Mouse (Mus musculus): ENCODE results near the gene Mylk. TPM values are rescaled to one million over a fixed set of nuclear protein-coding genes. Genes with fewer than 3 reads are reported as not detected.

Gene Mylk
- polyA plus RNA-seq, 1 experiment from 2014 or later, result 334 TPM

DNA sequence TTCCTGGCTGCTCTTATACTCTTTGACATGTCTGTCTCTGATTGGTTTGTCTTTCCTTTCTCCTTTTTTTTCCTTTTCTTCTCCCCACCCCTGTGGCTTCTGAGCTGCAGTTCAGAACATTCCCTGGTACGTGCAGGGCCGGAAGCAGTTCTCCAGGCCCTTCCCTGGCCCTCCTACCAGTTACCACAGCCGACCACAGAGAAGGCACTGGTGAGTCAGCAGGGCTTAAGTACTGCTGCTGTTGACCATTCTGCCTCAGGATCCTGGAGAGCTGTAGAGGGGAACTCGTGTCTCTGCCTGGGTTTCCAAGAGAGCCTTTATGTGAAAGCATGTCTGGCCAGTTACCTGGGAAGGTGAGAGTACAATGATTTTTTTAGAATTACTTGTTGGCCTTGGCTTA is 39.7 kb downstream of the Mylk start:
- no peak overlapping the region for H3K9ac ChIP-seq (ENCODE audit: low read length)
- H3K27ac ChIP-seq (ENCODE audit: low read depth), result no peak overlapping the region
- no peak for ATAC-seq (replicated peaks; ENCODE audit: low FRiP score, low TSS enrichment, low read depth)
- 65% methylated on average over 4 of the region's 4 CpGs for WGBS
- DNase-seq (ENCODE audit: low spot score), result no peak
- no peak overlapping the region for H3K4me2 ChIP-seq (ENCODE audit: low read length)
- H3K4me1 ChIP-seq (replicated peaks; ENCODE audit: control insufficient read depth, insufficient read depth, low read length), result no peaks in the 10 kb centered on the region
- no peaks in the 10 kb centered on the region for H3K36me3 ChIP-seq (ENCODE audit: control insufficient read depth, insufficient read depth, low read length)
- no peak overlapping the region for H3K4me3 ChIP-seq (ENCODE audit: low read depth, low read length)
- H3K9me3 ChIP-seq (ENCODE audit: control insufficient read depth, low read length), result no peaks in the 10 kb centered on the region
- H3K27me3 ChIP-seq (replicated peaks; ENCODE audit: control insufficient read depth, insufficient read depth, low read length), result no peaks in the 10 kb centered on the region

DNA sequence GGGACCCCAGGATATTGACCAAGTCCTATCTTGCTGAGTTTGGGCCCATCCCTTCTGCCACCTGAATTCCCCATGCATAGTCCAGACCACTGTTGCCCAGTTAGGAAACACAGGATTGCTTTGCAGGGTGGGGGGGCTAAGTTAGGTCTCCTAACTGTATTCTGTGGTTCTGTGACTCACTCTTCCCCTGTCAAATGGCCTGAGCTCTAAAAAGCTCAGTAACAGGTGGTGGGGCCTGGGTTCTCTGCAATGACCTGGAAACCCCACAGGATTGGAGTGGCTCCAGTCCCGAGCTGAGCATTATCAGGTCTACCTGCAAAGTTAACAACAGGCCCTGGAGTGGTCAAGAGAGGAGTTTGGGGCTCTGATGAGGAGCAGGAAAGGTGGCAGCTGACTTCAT is 47.5 kb downstream of the Mylk start:
- ATAC-seq (replicated peaks; ENCODE audit: low FRiP score, low TSS enrichment, low read depth), result no peak
- H3K4me1 ChIP-seq (replicated peaks; ENCODE audit: control insufficient read depth, insufficient read depth, low read length), result no peaks in the 10 kb centered on the region
- H3K36me3 ChIP-seq (ENCODE audit: control insufficient read depth, insufficient read depth, low read length), result no peaks in the 10 kb centered on the region
- 52% methylated on average over 1 of the region's 1 CpGs for WGBS
- DNase-seq (ENCODE audit: low spot score), result no peak
- no peaks in the 10 kb centered on the region for H3K27me3 ChIP-seq (replicated peaks; ENCODE audit: control insufficient read depth, insufficient read depth, low read length)
- no peak overlapping the region for H3K9ac ChIP-seq (ENCODE audit: low read length)
- H3K9me3 ChIP-seq (ENCODE audit: control insufficient read depth, low read length), result no peaks in the 10 kb centered on the region
- H3K4me2 ChIP-seq (ENCODE audit: low read length), result no peak overlapping the region
- H3K4me3 ChIP-seq (ENCODE audit: low read depth, low read length), result no peak overlapping the region
- H3K27ac ChIP-seq (ENCODE audit: low read depth), result no peak overlapping the region

DNA sequence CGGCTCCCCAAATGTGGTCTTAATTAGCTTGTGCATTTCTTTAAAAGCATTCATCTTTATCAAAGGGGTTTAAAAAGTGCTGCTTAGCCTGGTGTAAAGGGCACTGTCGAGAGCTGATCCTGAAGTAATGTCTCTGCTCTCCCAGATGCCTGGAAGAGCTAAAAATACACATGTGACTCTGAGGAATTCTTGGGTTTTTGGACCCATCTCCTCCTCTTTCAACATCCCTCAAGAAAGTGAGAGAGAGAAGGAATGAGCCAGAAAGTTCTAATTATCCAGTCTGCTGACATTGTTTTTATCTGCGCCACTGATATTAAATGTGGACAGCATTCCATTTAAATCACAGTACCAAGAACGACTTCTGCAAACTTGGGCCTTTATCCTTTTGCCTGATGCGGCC is 48.0 kb downstream of the Mylk start:
- no peak for ATAC-seq (replicated peaks; ENCODE audit: low FRiP score, low TSS enrichment, low read depth)
- 71% methylated on average over 5 of the region's 5 CpGs for WGBS
- no peaks in the 10 kb centered on the region for H3K9me3 ChIP-seq (ENCODE audit: control insufficient read depth, low read length)
- H3K27me3 ChIP-seq (replicated peaks; ENCODE audit: control insufficient read depth, insufficient read depth, low read length), result no peaks in the 10 kb centered on the region
- H3K4me1 ChIP-seq (replicated peaks; ENCODE audit: control insufficient read depth, insufficient read depth, low read length), result no peaks in the 10 kb centered on the region
- H3K9ac ChIP-seq (ENCODE audit: low read length), result no peak overlapping the region
- no peak overlapping the region for H3K27ac ChIP-seq (ENCODE audit: low read depth)
- H3K4me3 ChIP-seq (ENCODE audit: low read depth, low read length), result no peak overlapping the region
- DNase-seq (ENCODE audit: low spot score), result no peak
- no peak overlapping the region for H3K4me2 ChIP-seq (ENCODE audit: low read length)
- no peaks in the 10 kb centered on the region for H3K36me3 ChIP-seq (ENCODE audit: control insufficient read depth, insufficient read depth, low read length)

DNA sequence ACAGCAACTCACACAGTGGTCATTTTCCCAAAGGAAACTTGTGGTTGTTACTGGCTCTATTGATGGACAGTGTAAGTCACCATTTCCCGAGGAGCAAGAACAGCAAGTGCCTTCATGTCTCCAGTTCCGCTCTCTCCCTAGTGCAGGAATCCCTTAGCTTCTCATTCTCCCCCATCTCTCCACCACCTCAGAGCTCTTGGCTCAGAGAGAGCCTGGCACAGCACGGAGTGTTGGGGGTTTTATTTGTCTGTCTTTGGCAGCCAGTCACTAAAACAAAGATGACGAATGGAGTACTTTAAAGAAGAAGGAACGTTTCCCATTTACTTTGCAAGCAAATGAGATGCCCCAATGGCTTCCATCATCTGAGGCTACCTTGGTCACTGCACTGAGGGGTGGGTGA is 56.2 kb downstream of the Mylk start:
- no peaks in the 10 kb centered on the region for H3K9me3 ChIP-seq (ENCODE audit: control insufficient read depth, low read length)
- 76% methylated on average over 5 of the region's 5 CpGs for WGBS
- DNase-seq (ENCODE audit: low spot score) (no peak), ATAC-seq (replicated peaks; ENCODE audit: low FRiP score, low TSS enrichment, low read depth) (no peak)
- H3K9ac ChIP-seq (ENCODE audit: low read length), result no peak overlapping the region
- no peak overlapping the region for H3K4me3 ChIP-seq (ENCODE audit: low read depth, low read length)
- H3K27ac ChIP-seq (ENCODE audit: low read depth), result no peak overlapping the region
- H3K36me3 ChIP-seq (ENCODE audit: control insufficient read depth, insufficient read depth, low read length), result no peaks in the 10 kb centered on the region
- no peak overlapping the region for H3K4me2 ChIP-seq (ENCODE audit: low read length)
- H3K4me1 ChIP-seq (replicated peaks; ENCODE audit: control insufficient read depth, insufficient read depth, low read length), result no peaks in the 10 kb centered on the region
- H3K27me3 ChIP-seq (replicated peaks; ENCODE audit: control insufficient read depth, insufficient read depth, low read length), result no peaks in the 10 kb centered on the region

DNA sequence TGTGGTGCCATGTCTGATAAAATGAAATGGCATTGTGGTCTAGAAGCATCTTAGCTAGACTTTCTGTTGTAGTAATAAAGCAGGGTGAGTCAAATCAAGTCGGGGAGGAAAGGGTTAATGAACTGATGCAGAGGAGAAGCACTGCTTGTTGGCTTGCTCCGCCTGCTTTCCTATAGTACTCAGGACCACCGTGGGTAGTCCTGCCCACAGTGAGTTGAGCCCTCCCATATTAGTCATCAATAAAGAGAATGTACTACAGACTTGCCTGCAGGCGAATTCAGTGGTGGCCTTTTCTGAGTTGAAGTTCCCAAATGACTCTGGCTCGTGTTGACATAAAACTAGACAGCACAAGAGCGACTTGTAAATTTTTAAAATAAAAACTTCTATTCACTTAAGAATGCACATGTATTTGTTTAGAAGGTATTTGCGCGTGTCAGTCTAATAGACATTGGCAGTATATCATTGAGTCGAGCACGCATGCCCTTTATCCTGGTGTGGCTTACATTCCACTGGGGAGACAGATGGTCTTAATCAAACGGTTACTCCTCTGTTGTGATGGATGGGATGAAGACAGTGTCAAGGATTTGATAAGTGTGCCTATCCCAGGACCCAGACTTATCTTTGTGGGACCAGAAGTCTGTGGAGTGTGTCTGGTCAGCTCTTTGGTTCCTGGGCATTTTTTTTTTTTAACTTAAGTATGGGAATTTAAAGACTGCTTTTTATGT is 59.4 kb downstream of the Mylk start:
- Histone ChIP-seq H3K4me2 (ENCODE audit: low read length) (no peak overlapping the region), H3K27me3 (replicated peaks; ENCODE audit: control insufficient read depth, insufficient read depth, low read length) (no peaks in the 10 kb centered on the region), H3K9ac (ENCODE audit: low read length) (no peak overlapping the region), H3K27ac (ENCODE audit: low read depth) (no peak overlapping the region), H3K9me3 (ENCODE audit: control insufficient read depth, low read length) (no peaks in the 10 kb centered on the region), H3K4me3 (ENCODE audit: low read depth, low read length) (no peak overlapping the region), H3K36me3 (ENCODE audit: control insufficient read depth, insufficient read depth, low read length) (no peaks in the 10 kb centered on the region), H3K4me1 (replicated peaks; ENCODE audit: control insufficient read depth, insufficient read depth, low read length) (no peaks in the 10 kb centered on the region)
- 40% methylated on average over 11 of the region's 11 CpGs for WGBS
- no peak for ATAC-seq (replicated peaks; ENCODE audit: low FRiP score, low TSS enrichment, low read depth)
- DNase-seq (ENCODE audit: low spot score), result no peak

DNA sequence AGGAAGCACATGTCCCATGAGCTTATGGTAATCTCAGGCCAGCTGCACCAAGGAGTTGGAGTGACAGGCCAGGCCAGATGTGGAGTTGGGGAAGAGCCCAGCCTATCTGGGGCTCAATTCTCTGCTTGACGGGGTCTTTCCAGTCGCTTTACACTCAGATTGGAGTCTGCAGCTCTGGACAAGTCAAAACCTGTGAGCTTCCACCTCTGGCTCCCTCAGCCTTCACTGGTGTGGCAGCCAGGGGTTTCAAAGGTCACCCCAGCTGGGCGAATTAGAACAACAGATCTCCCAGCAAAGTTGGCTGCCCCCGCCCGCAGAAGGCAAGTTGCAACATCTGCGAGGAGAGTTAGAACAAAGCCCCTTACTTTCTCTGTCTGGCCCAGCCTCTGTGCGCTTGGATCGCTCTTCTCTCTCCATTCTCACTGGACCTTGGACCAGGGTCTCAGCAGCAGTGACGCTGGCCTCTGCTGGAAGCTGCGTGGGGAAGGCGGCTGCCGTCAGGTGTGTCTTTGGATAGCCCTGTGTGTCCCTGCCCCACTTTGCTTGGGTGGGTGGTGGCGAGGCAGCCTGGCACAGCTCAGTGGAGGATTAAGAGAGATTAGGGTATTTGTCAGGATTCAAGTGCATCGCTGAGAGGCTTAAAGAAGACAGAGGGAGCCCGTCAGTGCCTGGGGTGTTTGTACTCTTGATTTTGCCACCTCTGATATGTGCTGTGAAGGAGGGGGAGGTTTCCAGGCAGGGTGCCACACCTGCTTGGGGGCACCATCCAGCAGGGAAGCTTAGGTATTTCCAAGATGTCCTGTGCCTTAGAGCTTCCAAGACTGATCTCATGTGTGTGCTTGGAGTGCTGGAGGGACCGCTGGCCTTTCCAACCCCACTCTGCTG is 62.1 kb downstream of the Mylk start:
- Histone ChIP-seq H3K4me3 (ENCODE audit: low read depth, low read length) (no peak overlapping the region), H3K9ac (ENCODE audit: low read length) (no peak overlapping the region), H3K4me1 (replicated peaks; ENCODE audit: control insufficient read depth, insufficient read depth, low read length) (no peaks in the 10 kb centered on the region), H3K4me2 (ENCODE audit: low read length) (no peak overlapping the region), H3K27ac (ENCODE audit: low read depth) (no peak overlapping the region), H3K36me3 (ENCODE audit: control insufficient read depth, insufficient read depth, low read length) (no peaks in the 10 kb centered on the region), H3K27me3 (replicated peaks; ENCODE audit: control insufficient read depth, insufficient read depth, low read length) (no peaks in the 10 kb centered on the region), H3K9me3 (ENCODE audit: control insufficient read depth, low read length) (0 out of 2 replicates have a peak, but pooled peaks cover 3% of the 10 kb centered on the region)
- 42% methylated on average over 16 of the region's 16 CpGs for whole genome bisulfite sequencing
- DNase-seq (ENCODE audit: low spot score) (no peak), ATAC-seq (replicated peaks; ENCODE audit: low FRiP score, low TSS enrichment, low read depth) (no peak)

DNA sequence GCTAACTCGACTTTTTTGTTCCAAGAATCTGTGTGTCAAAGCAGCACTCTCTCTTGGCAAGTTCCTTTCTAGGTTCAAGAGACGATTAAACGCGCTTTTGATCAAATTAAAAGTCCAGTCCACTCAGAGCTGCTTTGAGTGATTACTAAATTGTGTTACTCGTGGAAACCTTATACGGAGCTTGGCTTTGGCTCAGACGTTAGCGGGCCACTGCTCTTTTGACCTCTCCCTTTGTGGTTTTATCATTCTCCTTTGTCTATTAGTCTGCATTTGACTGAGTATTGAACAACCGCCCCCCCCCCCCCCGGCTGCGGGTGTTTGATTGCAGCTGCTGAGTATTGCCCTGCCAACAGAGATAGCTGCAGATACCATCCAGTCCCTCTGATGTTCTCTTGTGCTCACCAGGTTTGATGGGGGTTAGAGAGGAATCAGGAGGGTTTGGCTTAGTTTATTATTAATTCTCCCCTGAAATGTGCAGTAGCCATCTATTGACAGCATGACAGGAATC is 62.8 kb downstream of the Mylk start:
- no peaks in the 10 kb centered on the region for H3K36me3 ChIP-seq (ENCODE audit: control insufficient read depth, insufficient read depth, low read length)
- ATAC-seq (replicated peaks; ENCODE audit: low FRiP score, low TSS enrichment, low read depth) (no peak), DNase-seq (ENCODE audit: low spot score) (no peak)
- H3K4me1 ChIP-seq (replicated peaks; ENCODE audit: control insufficient read depth, insufficient read depth, low read length), result no peaks in the 10 kb centered on the region
- H3K4me2 ChIP-seq (ENCODE audit: low read length), result no peak overlapping the region
- H3K27ac ChIP-seq (ENCODE audit: low read depth), result no peak overlapping the region
- H3K9me3 ChIP-seq (ENCODE audit: control insufficient read depth, low read length), result 0 out of 2 replicates have a peak, but pooled peaks cover 3% of the 10 kb centered on the region
- WGBS, result 45% methylated on average over 11 of the region's 11 CpGs
- no peak overlapping the region for H3K9ac ChIP-seq (ENCODE audit: low read length)
- no peaks in the 10 kb centered on the region for H3K27me3 ChIP-seq (replicated peaks; ENCODE audit: control insufficient read depth, insufficient read depth, low read length)
- no peak overlapping the region for H3K4me3 ChIP-seq (ENCODE audit: low read depth, low read length)

DNA sequence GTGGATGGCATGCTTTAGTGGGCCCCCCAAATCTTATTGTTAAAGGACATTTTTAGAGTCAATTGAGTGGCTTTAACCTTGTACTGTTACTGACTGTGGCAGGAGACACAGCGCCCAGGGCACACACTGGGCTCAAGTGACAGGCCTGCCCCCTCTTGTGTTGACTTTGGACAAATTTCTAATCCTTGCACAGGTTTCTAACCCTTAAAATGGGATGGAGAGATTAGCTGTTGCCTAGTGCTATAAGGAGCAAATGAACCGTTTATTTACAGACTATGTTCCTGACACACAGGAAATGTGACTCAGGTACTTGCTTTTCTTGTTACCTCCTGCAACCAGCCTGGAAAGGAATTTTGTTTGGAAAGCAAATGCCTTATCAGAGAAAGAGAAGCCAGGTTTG is 67.2 kb downstream of the Mylk start:
- ATAC-seq (replicated peaks; ENCODE audit: low FRiP score, low TSS enrichment, low read depth), result no peak
- Histone ChIP-seq H3K9ac (ENCODE audit: low read length) (no peak overlapping the region), H3K4me3 (ENCODE audit: low read depth, low read length) (no peak overlapping the region), H3K9me3 (ENCODE audit: control insufficient read depth, low read length) (0 out of 2 replicates have a peak, but pooled peaks cover 3% of the 10 kb centered on the region), H3K27ac (ENCODE audit: low read depth) (no peak overlapping the region), H3K27me3 (replicated peaks; ENCODE audit: control insufficient read depth, insufficient read depth, low read length) (no peaks in the 10 kb centered on the region), H3K4me1 (replicated peaks; ENCODE audit: control insufficient read depth, insufficient read depth, low read length) (no peaks in the 10 kb centered on the region), H3K4me2 (ENCODE audit: low read length) (no peak overlapping the region), H3K36me3 (ENCODE audit: control insufficient read depth, insufficient read depth, low read length) (no peaks in the 10 kb centered on the region)
- 58% methylated on average over 2 of the region's 2 CpGs for whole genome bisulfite sequencing
- DNase-seq (ENCODE audit: low spot score), result no peak

Data from intestine, embryonic 14.5 days (tissue).